Mouse (Mus musculus) heart, adult 2 months (tissue): ENCODE results near the gene Nectin1. TPM values are rescaled to one million over a fixed set of nuclear protein-coding genes. Genes with fewer than 3 reads are reported as not detected.

Experiments used
- DNase-seq, 2 experiments: peaks; one replicate each; pipeline ENCODE4 v3.0.0; 2021
- H3K27ac ChIP-seq: fragments of 200-600 bp; 2 replicates; pipeline ENCODE4 v1.8.1; 2022
- H3K27me3 ChIP-seq: fragments of 200-500 bp; 2 replicates; pipeline ENCODE4 v1.6.1; 2012; ENCODE audit warnings: mild to moderate bottlenecking, low read length, inconsistent platforms, mixed read lengths; ENCODE audit not compliant: control insufficient read depth, insufficient read depth
- H3K36me3 ChIP-seq: fragments of 200-500 bp; 2 replicates; pipeline ENCODE4 v1.6.1; 2012; ENCODE audit warnings: low read length, inconsistent platforms; ENCODE audit not compliant: control insufficient read depth, insufficient read depth
- H3K4me1 ChIP-seq: fragments of 200-500 bp; 2 replicates; pipeline ENCODE4 v1.6.1; 2011; ENCODE audit warnings: low read length; ENCODE audit not compliant: control insufficient read depth, insufficient read depth
- H3K4me3 ChIP-seq: fragments of 200-600 bp; 2 replicates; pipeline ENCODE4 v1.8.1; 2022
- H3K79me2 ChIP-seq: fragments of 200-500 bp; replicated peaks from 2 replicates; pipeline ENCODE4 v1.6.1; 2012; ENCODE audit warnings: mild to moderate bottlenecking, inconsistent platforms, low read length, moderate library complexity, mixed read lengths; ENCODE audit not compliant: control insufficient read depth, insufficient read depth
- H3K9ac ChIP-seq: fragments of 200-500 bp; 2 replicates; pipeline ENCODE4 v1.6.1; 2012; ENCODE audit warnings: low read depth, mild to moderate bottlenecking, control low read depth, inconsistent platforms, low read length, mixed read lengths
- CTCF ChIP-seq: fragments of 200-600 bp; IDR thresholded peaks from 2 replicates; pipeline ENCODE4 v1.8.1; 2022; ENCODE audit warnings: antibody characterized with exemption, mild to moderate bottlenecking, moderate library complexity
- EP300 ChIP-seq: fragments of 200-500 bp; IDR thresholded peaks from 2 replicates; pipeline ENCODE4 v1.6.1; 2011; ENCODE audit warnings: low read depth, low read length, control low read depth; ENCODE audit not compliant: insufficient read depth
- POLR2A ChIP-seq: fragments of 200-500 bp; IDR thresholded peaks from 2 replicates; pipeline ENCODE4 v1.6.1; 2011; ENCODE audit warnings: mild to moderate bottlenecking, low read depth, low read length, control low read depth; ENCODE audit not compliant: insufficient read depth
- WGBS: fragments of 180-500 bp; shearing (Covaris S2); methylation state at CpG from one replicate; pipeline ENCODE4 v1.1.7; 2018; 5-methylcytosine and 5-hydroxymethylcytosine counted together
- intact Hi-C: fragments of 180-260 bp; cut with DNase I; formaldehyde crosslinking; loops from one replicate; pipeline ENCODE4 v1.15.1; 2025
- polyA plus RNA-seq: library from polyadenylated mRNA; depleted of rRNA; stranded (reverse); fragments of >200 nt; gene quantifications from 2 replicates; pipeline ENCODE4 v1.2.3, GENCODE M21; 2012
- total RNA-seq, 2 experiments: library from RNA; stranded (reverse); gene quantifications; 2 replicates each; pipeline ENCODE4 v1.2.3; 2021

Nectin1 gene
- total and polyA plus RNA-seq, 3 experiments, result 2.0 to 4.6 (median 2.9) TPM

DNA sequence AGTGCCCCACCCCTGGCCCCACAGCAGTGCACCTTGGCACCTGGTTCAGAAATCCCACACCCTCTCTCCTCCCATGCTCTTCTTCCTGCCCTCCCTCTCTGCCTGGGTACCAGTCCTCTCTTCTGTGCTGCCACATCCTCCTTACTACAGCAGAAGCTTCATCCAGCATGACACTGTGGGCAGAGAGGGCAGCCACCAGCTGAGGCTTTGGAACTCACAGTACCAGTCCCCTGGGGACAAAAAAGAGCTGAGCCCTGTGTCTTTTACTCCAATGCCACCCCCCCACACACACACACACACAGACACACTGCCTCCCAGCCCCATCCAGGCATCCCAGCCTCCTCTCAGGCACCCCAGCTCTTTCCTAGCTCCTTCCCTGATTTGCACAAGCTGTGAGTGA lies 42.0 kb upstream of the Nectin1 start:
- Histone ChIP-seq H3K79me2 (no peaks in the 10 kb centered on the region), H3K4me1 (no peaks in the 10 kb centered on the region), H3K9ac (no peak overlapping the region), H3K27me3 (no peaks in the 10 kb centered on the region), H3K36me3 (no peaks in the 10 kb centered on the region), H3K27ac (no peak overlapping the region), H3K4me3 (no peak overlapping the region)
- TF ChIP-seq CTCF, result no peak
- TF ChIP-seq POLR2A, result no peak
- no peak for TF ChIP-seq EP300
- DNase-seq, result no peak
- intact Hi-C loops, result no loop called here

GRCm38 (mm10) chr9:43707571-43707970 lies 36.2 kb upstream of the Nectin1 start:
- Histone ChIP-seq H3K27ac (no peak overlapping the region), H3K36me3 (no peaks in the 10 kb centered on the region), H3K27me3 (no peaks in the 10 kb centered on the region), H3K4me3 (no peak overlapping the region), H3K79me2 (no peaks in the 10 kb centered on the region), H3K4me1 (no peaks in the 10 kb centered on the region), H3K9ac (no peak overlapping the region)
- 52% methylated on average over 4 of the region's 4 CpGs for WGBS
- TF ChIP-seq CTCF (no peak), POLR2A (no peak), EP300 (no peak)
- intact Hi-C loops, result no loop called here
- no peak for DNase-seq

- intact Hi-C loops, result no loop called here
- Histone ChIP-seq H3K9ac (no peak overlapping the region), H3K4me3 (no peak overlapping the region), H3K27ac (no peak overlapping the region), H3K27me3 (no peaks in the 10 kb centered on the region), H3K79me2 (no peaks in the 10 kb centered on the region), H3K4me1 (no peaks in the 10 kb centered on the region), H3K36me3 (no peaks in the 10 kb centered on the region)
- 68% methylated on average over 2 of the region's 2 CpGs for WGBS
- TF ChIP-seq EP300 (no peak), CTCF (no peak), POLR2A (no peak)
- no peak for DNase-seq
These were observed 35.1 kb upstream of the Nectin1 start for GRCm38 (mm10) chr9:43708715-43709114.

DNA sequence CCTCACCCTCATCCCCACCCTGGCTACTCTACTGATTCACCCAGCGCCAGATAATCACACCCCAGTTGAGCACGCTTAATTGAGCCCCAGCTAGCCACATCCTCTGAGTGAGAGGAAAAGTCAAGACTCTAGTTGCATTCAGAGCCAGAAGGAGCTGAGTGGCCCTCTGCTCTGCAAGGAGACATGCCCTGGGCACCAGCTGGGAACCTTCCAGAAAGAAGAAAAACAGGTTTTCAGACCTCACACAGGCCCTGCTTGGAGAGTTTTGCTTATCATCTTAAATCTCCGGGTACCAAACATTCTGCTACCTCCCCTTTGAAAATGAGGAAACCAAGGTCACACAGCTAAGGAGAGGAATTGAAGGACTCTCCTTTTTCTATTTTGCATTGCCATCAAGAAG lies 30.4 kb upstream of the Nectin1 start:
- Histone ChIP-seq H3K79me2 (no peaks in the 10 kb centered on the region), H3K27ac (no peak overlapping the region), H3K4me3 (no peak overlapping the region), H3K4me1 (no peaks in the 10 kb centered on the region; the same call in 1 of the 2 replicates), H3K27me3 (no peaks in the 10 kb centered on the region), H3K9ac (no peak overlapping the region), H3K36me3 (no peaks in the 10 kb centered on the region)
- TF ChIP-seq CTCF (no peak), POLR2A (no peak), EP300 (no peak)
- WGBS, result 71% methylated on average over 3 of the region's 3 CpGs
- DNase-seq, result no peak
- intact Hi-C loops, result no loop called here

DNA sequence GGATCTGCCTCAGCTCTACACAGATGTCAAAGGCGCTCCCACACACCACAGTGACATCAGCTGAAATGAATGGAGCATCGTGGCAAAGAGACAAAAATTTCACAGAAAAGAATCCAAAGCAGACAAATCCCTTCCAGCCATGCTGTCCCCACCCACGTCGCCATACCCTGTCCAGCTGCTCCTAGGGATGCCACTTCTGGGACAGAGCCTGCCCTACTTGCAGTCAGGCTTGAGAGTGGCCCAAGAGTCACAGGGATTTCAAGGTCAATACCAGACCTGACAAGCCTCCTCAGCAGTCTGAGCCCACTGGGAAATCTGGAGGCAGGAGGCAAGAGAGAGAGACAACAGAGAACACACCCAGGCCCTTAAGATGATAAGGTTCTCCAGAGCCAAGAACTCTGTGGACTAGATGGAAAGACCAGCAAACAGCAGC lies 24.4 kb upstream of the Nectin1 start:
- Histone ChIP-seq H3K27ac (no peak overlapping the region), H3K4me3 (no peak overlapping the region), H3K36me3 (no peaks in the 10 kb centered on the region), H3K27me3 (no peaks in the 10 kb centered on the region), H3K9ac (no peak overlapping the region), H3K4me1 (peaks cover 2% of the 10 kb centered on the region), H3K79me2 (no peaks in the 10 kb centered on the region)
- DNase-seq, result peak; percentile 63 to 78
- TF ChIP-seq EP300, result no peak
- TF ChIP-seq POLR2A, result 0 out of 2 replicates have a peak, but pooled peaks have one; percentile 5
- intact Hi-C loops, result no loop called here
- WGBS, result 38% methylated on average over 4 of the region's 4 CpGs

- intact Hi-C loops, result no loop called here
These were observed 23.7 kb upstream of the Nectin1 start for GRCm38 (mm10) chr9:43720046-43720445.

More at GRCm38 (mm10) chr9:43720046-43720445, 23.7 kb upstream of the Nectin1 start:
- peaks cover 2% of the 10 kb centered on the region for H3K4me1 ChIP-seq
- no peaks in the 10 kb centered on the region for H3K27me3 ChIP-seq
- TF ChIP-seq POLR2A, result no peak
- TF ChIP-seq CTCF, result no peak
- no peak for TF ChIP-seq EP300
- no peak overlapping the region for H3K4me3 ChIP-seq
- H3K36me3 ChIP-seq, result no peaks in the 10 kb centered on the region
- H3K27ac ChIP-seq, result peak overlapping the region; percentile 31; the same call in 1 of the 2 replicates
- H3K9ac ChIP-seq, result no peak overlapping the region
- WGBS, result 53% methylated on average over 1 of the region's 1 CpGs
- peak; percentile 13 to 25 for DNase-seq
- no peaks in the 10 kb centered on the region for H3K79me2 ChIP-seq
